Mouse (Mus musculus) hindbrain, postnatal 0 days (tissue): ENCODE data around the gene Celf2. TPM values are rescaled to one million over a fixed set of nuclear protein-coding genes. Genes with fewer than 3 reads are reported as not detected.
A peak's percentile ranks its signal among the peaks of the same experiment; 100 is the strongest.

Experiments used
- ATAC-seq: fragments of 200-750 bp; cut with Nextera tagmentation; 2 replicates; pipeline ENCODE4 v1.8.0; 2017; ENCODE audit warnings: mild to moderate bottlenecking, moderate TSS enrichment, moderate library complexity
- DNase-seq: peaks from one replicate; pipeline ENCODE4 v3.0.0-alpha.2; 2015; ENCODE audit warnings: low spot score
- H3K27ac ChIP-seq: fragments of 300-500 bp; sonication (generic); 2 replicates; pipeline ENCODE4 v1.5.1; 2014; ENCODE audit warnings: mild to moderate bottlenecking
- H3K27me3 ChIP-seq: fragments of 300-500 bp; sonication (generic); 2 replicates; pipeline ENCODE4 v1.6.1; 2014; ENCODE audit warnings: low read length, mixed read lengths; ENCODE audit not compliant: insufficient read depth
- H3K36me3 ChIP-seq: fragments of 300-500 bp; sonication (generic); 2 replicates; pipeline ENCODE4 v1.6.1; 2014; ENCODE audit warnings: low read length, mixed read lengths; ENCODE audit not compliant: insufficient read depth
- H3K4me1 ChIP-seq: fragments of 300-500 bp; sonication (generic); 2 replicates; pipeline ENCODE4 v1.6.1; 2014; ENCODE audit warnings: antibody characterized with exemption, low read length, mixed read lengths; ENCODE audit not compliant: insufficient read depth
- H3K4me2 ChIP-seq: fragments of 300-500 bp; sonication (generic); 2 replicates; pipeline ENCODE4 v1.6.1; 2014; ENCODE audit warnings: low read depth, mild to moderate bottlenecking, low read length, moderate library complexity, mixed read lengths
- H3K4me3 ChIP-seq: fragments of 300-500 bp; sonication (generic); 2 replicates; pipeline ENCODE4 v1.5.1; 2014; ENCODE audit warnings: low read length
- H3K9ac ChIP-seq: fragments of 300-500 bp; sonication (generic); replicated peaks from 2 replicates; pipeline ENCODE4 v1.6.1; 2014; ENCODE audit warnings: mild to moderate bottlenecking, low read length, moderate library complexity, mixed read lengths
- H3K9me3 ChIP-seq: fragments of 300-500 bp; sonication (generic); 2 replicates; pipeline ENCODE4 v1.6.1; 2016; ENCODE audit warnings: low read length, mixed read lengths
- CTCF ChIP-seq: IDR thresholded peaks from 2 replicates; pipeline ENCODE4 v1.5.1; 2016; ENCODE audit warnings: antibody characterized with exemption, control low read depth, low read depth
- WGBS: fragments of 180-500 bp; shearing (Covaris S2); extraction: QIAGEN DNeasy Blood & Tissue Kit; methylation state at CpG from one replicate; pipeline ENCODE4 v1.1.7; 2014; 5-methylcytosine and 5-hydroxymethylcytosine counted together
- polyA plus RNA-seq: library from polyadenylated mRNA; unstranded; fragments of >200 nt; fragmentation: Nextera tagmentation; extraction: Ambion mirVana; gene quantifications from 2 replicates; pipeline ENCODE4 v1.2.1, GENCODE M21; 2015
- total RNA-seq: library from RNA; depleted of rRNA; stranded (reverse); fragments of >200 nt; gene quantifications from 2 replicates; pipeline ENCODE4 v1.2.3, GENCODE M21; 2014

Celf2 gene
- total and polyA plus RNA-seq, 2 experiments from 2014 or later, result 110 to 160 TPM

GRCm38 (mm10) chr2:6603880-6604279 lies 905.5 kb downstream of the Celf2 start:
- no peak overlapping the region for H3K4me2 ChIP-seq

DNA sequence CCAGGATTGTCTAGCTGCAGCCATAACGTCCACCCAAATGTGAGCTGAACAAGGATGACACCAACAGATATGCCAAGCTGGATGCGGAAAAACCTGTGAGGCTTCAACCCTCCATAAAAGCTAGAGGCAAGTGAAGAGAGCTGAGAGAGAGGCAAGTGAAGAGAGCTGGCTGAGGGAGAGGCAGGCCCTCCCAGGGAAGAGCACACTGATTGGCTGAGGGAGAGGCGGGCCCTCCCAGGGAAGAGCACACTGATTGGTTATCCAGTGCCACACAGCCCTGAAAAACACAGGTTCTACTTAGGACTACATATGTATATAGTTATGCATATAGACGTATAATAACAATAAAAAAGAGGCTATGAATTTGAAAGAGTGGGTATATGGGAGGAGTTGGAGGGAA lies 907.2 kb downstream of the Celf2 start:
- DNase-seq (no peak), ATAC-seq (no peak)
- H3K9me3 ChIP-seq, result no peaks in the 10 kb centered on the region
- no peak overlapping the region for H3K4me3 ChIP-seq
- H3K9ac ChIP-seq, result no peak overlapping the region
- no peak for TF ChIP-seq CTCF
- H3K36me3 ChIP-seq, result peaks cover 4% of the 10 kb centered on the region; the same call in 1 of the 2 replicates
- no peaks in the 10 kb centered on the region for H3K4me1 ChIP-seq
- no peaks in the 10 kb centered on the region for H3K27me3 ChIP-seq
- no peak overlapping the region for H3K27ac ChIP-seq
- no peak overlapping the region for H3K4me2 ChIP-seq
- 89% methylated on average over 4 of the region's 4 CpGs for WGBS

More at GRCm38 (mm10) chr2:6603880-6604279, 905.5 kb downstream of the Celf2 start:
- ATAC-seq (no peak), DNase-seq (no peak)
- Histone ChIP-seq H3K27me3 (no peaks in the 10 kb centered on the region), H3K9ac (no peak overlapping the region), H3K4me1 (no peaks in the 10 kb centered on the region), H3K36me3 (no peaks in the 10 kb centered on the region; the same call in 1 of the 2 replicates), H3K9me3 (no peaks in the 10 kb centered on the region), H3K27ac (no peak overlapping the region), H3K4me3 (no peak overlapping the region)
- 84% methylated on average over 6 of the region's 6 CpGs for WGBS
- TF ChIP-seq CTCF, result no peak

- ATAC-seq (no peak), DNase-seq (no peak)
- H3K9ac ChIP-seq, result no peak overlapping the region
- no peaks in the 10 kb centered on the region for H3K4me1 ChIP-seq
- 87% methylated on average over 1 of the region's 1 CpGs for WGBS
- H3K9me3 ChIP-seq, result no peaks in the 10 kb centered on the region
- no peak overlapping the region for H3K27ac ChIP-seq
- H3K36me3 ChIP-seq, result peaks cover 9% of the 10 kb centered on the region; the same call in 1 of the 2 replicates
- TF ChIP-seq CTCF, result no peak
- H3K27me3 ChIP-seq, result no peaks in the 10 kb centered on the region
- H3K4me3 ChIP-seq, result no peak overlapping the region
- no peak overlapping the region for H3K4me2 ChIP-seq
Observed at GRCm38 (mm10) chr2:6598879-6599167, 910.5 kb downstream of the Celf2 start.

DNA sequence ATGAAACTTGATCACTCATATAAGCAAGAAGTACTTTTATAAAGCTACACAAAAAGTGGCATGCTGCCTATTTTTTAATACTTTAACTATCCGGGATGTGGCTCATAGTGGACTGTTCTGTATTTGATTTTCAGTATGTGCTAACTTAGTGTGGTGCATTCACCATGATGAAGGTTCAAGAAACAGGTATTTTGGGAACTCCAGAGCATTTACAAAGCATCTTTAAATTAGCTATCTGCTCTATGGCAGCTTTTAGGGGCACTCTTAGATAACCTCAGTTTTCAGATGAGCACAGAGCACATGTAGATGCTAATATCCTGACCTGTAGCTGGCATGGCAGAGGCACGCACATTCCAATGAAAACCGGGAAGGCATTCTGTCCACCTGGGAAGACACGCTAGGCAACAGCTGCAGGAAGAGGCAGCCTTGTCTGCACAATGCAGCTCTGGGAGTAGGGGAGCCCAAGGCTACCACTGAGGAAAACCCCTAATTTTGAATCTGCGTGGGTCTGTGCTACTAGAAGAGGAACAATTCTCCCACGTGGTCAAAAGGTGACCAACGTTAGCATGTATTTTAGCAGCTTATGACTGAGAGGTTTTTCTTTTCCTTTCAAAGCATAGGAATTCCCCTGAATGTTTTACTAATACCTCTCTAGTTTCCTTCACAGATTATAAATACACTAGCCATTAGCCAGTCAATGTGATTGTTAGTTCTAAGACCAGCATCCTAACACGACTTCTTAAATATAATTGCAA lies 911.1 kb downstream of the Celf2 start:
- peaks cover 9% of the 10 kb centered on the region; the same call in 1 of the 2 replicates for H3K36me3 ChIP-seq

DNA sequence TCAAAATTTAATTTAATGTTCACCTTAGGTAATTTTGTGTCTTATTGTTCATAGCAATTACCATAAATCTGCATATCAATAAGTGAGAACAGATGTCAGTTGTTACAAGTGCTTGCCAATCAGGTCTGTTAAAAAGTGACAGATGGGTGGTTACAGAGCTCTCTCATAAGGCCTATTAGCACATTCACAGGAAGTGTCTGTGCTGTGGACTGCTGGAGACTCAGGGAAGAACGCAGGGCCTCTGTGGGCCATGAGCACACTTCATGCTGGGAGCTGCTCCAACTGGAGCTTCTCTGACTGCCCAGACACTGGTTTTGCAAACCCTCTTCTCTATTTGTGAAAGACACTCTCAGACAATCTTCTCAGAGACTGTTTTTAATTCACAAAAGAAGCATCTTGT lies 914.6 kb downstream of the Celf2 start:
- DNase-seq (peak; percentile 66), ATAC-seq (peak; percentile 83)
- no peak overlapping the region for H3K4me3 ChIP-seq
- no peaks in the 10 kb centered on the region for H3K9me3 ChIP-seq
- no peak for TF ChIP-seq CTCF
- H3K4me2 ChIP-seq, result no peak overlapping the region
- H3K9ac ChIP-seq, result no peak overlapping the region
- peaks cover 9% of the 10 kb centered on the region; the same call in 1 of the 2 replicates for H3K36me3 ChIP-seq
- no peaks in the 10 kb centered on the region for H3K4me1 ChIP-seq
- H3K27me3 ChIP-seq, result no peaks in the 10 kb centered on the region
- H3K27ac ChIP-seq, result no peak overlapping the region
- WGBS, result 8% methylated on average over 1 of the region's 1 CpGs

More for the DNA sequence above, 911.1 kb downstream of the Celf2 start:
- TF ChIP-seq CTCF, result no peak
- no peaks in the 10 kb centered on the region for H3K9me3 ChIP-seq
- no peak overlapping the region for H3K27ac ChIP-seq
- no peak overlapping the region for H3K9ac ChIP-seq
- H3K4me1 ChIP-seq, result no peaks in the 10 kb centered on the region
- no peak overlapping the region for H3K4me2 ChIP-seq
- WGBS, result 84% methylated on average over 8 of the region's 8 CpGs
- no peak overlapping the region for H3K4me3 ChIP-seq
- ATAC-seq (no peak), DNase-seq (no peak)
- no peaks in the 10 kb centered on the region for H3K27me3 ChIP-seq

GRCm38 (mm10) chr2:6594160-6594559 lies 915.2 kb downstream of the Celf2 start:
- Histone ChIP-seq H3K4me1 (no peaks in the 10 kb centered on the region), H3K27ac (peak overlapping the region; percentile 42; the same call in 1 of the 2 replicates), H3K27me3 (no peaks in the 10 kb centered on the region), H3K4me2 (no peak overlapping the region), H3K36me3 (peaks cover 9% of the 10 kb centered on the region; the same call in 1 of the 2 replicates), H3K9ac (no peak overlapping the region), H3K9me3 (no peaks in the 10 kb centered on the region), H3K4me3 (no peak overlapping the region)
- 37% methylated on average over 3 of the region's 3 CpGs for WGBS
- TF ChIP-seq CTCF, result no peak
- ATAC-seq (peak; percentile 57), DNase-seq (peak; percentile 35)

GRCm38 (mm10) chr2:6593739-6594138 lies 915.6 kb downstream of the Celf2 start:
- H3K27ac ChIP-seq, result peak overlapping the region; percentile 42; the same call in 1 of the 2 replicates
- H3K9ac ChIP-seq, result no peak overlapping the region
- no peaks in the 10 kb centered on the region for H3K27me3 ChIP-seq
- no peak overlapping the region for H3K4me3 ChIP-seq
- no peak for DNase-seq
- ATAC-seq, result 0 out of 2 replicates have a peak, but pooled peaks have one; percentile 33
- peaks cover 9% of the 10 kb centered on the region; the same call in 1 of the 2 replicates for H3K36me3 ChIP-seq
- WGBS, result 70% methylated on average over 14 of the region's 14 CpGs
- no peak for TF ChIP-seq CTCF
- H3K4me1 ChIP-seq, result no peaks in the 10 kb centered on the region
- H3K9me3 ChIP-seq, result no peaks in the 10 kb centered on the region
- no peak overlapping the region for H3K4me2 ChIP-seq
